Mouse (Mus musculus) gastrocnemius, postnatal 25 days (tissue): ENCODE data around the gene Plcb1. TPM values are rescaled to one million over a fixed set of nuclear protein-coding genes. Genes with fewer than 3 reads are reported as not detected.

Experiments
- DNase-seq: peaks from one replicate; pipeline ENCODE4 v3.0.0; 2022
- total RNA-seq, 2 experiments: library from RNA; stranded (reverse); gene quantifications; 1 replicate in 1 of 2; 2 replicates in 1 of 2; pipeline ENCODE4 v1.2.3; 2021

Plcb1 gene
- total RNA-seq, 2 experiments from 2014 or later, result 1.5 to 1.8 TPM

DNA sequence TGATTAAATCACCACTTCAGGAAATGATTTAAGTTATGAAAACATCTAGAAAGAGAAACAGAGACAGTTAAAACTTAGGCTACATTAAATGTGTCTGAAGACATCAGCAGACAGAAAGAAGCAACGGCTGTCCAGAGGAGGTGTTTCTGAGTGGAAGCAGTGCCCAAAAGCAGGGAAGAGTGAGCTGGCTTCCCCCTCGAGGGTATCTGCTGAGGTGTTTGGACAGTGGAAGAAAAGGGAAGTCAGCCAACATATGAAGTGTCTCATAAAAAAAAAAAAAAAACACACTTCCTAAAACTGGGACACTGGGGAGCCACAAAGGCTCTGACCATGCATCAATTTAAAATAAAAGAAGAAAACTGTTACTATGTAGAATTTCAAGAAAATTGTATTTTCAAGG lies 625.8 kb downstream of the Plcb1 start:
- no peak for DNase-seq

DNA sequence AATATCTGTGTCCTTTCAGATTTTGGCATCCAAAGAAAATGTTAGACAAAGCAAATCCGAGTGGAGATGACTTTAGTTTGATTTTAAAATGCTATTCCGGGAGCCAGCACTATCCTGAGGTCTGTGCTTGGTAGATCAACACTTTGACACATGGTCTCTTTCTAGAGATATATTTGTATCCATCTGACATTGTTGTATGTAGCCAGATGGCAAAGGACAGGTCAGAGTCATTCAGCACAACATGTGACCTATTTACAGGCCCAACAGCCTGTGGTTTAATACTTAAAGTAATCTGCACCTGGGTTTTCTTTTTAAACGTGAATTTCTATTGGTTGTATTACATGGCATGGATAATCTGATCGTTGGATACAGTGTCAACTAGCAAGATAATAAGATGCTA lies 629.3 kb downstream of the Plcb1 start:
- no peak for DNase-seq

DNA sequence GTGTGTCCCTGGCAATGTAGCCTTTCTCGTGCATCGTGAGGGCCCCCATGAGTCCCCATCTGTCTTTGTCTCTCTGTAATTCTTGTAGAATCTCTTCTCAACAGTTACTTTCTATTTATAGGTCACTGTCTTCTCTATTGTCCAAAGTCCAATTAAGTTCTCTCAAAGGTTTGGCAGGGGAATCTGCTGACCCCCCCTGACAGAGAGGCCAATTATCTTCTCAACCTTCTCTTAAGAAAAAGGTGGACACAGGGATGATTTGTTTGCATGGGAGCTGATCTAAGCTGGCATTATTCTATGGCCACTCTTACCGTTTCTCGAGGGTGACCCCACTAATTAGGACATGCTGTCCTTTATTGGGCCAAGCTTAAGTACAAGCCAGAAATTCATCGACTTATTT lies 633.4 kb downstream of the Plcb1 start:
- DNase-seq, result no peak

DNA sequence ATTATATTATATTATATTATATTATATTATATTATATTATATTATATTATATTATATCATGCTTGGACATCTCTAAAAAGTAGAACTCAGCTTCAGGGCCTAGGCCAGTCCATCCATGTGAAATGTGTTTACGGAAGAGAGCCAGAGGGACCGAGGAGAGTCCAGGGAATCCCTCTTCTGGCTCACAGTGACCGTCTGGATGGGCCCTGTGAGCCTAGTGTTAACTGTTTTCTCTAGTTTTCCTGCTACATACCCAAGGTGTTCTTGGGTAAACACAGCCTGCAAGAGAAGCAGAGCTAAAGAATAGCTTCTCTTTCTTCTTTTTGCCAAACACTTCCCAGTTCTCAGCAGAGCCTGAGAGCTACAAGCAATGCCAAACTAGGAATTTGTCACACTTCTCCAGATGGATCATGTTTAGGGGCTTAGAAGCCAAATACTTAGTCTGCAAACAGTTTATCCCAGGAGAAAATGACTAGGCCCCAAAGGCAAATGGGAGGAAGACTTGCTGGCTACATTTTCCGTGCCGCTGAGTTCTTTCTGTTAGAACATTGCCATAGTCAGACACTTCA lies 649.2 kb downstream of the Plcb1 start:
- DNase-seq, result peak; percentile 13

DNA sequence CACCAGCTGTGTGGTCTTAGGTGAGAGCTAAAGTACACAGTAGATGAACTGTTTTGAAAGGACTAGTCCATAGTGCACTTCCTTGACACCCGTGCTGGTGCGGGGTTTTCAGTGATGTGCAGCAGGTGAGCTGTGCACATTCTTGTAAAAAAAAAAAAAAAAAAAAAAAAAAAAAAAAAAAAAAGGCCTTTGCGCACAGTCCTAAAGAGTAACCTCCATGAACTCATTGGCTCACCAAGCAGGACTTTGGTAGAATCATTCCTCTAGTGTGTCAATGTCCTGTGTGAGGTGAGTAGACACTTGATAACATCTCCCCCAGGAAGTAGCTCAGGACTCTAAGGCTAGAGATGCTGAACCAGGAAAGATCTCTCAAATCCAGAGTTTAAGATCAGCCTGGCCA lies 653.2 kb downstream of the Plcb1 start:
- no peak for DNase-seq

DNA sequence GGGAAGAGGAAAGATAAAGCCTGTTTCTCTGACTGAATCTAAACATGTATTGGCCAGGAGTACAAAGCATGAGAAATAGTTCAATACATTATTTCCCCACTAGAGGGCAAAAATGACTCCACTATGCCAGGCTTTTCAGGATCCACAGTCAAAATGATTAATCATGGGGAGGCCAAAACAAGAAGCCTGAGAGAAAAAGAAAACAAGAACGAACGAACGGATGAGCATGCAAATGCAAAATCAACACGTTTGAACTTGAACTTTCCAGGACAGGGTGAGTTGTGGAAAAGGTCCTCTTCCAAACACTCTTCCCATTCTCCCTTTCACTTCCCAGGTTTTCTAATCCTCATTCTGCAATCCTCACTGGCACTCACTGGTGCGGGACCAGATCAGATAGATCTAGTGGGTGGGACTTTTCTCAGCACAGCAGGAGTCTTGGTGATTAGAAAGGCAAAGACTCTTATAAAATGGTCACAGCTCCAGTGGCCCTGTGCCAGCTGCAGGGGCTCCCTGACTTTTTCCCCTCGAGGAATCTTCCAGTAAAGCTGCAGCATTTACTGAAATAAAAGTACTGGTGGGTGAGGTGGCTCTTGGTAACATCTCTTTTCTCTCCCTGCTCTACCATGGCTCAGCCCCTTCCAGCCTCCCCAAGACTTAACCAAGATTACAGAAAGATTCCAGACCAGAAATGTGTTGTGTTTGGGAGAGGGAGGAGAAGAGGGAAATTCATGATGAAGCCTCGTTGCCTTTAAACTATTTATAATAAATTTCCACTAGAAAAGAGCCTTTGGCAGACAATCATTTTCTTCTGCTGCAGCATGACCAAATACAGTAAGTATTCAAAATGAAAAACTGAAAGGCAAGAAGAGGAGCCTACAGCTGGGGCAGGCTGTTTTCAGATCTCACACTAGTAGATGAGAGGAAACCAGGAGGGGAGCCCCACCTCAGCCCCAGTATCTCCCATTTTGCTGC lies 654.0 kb downstream of the Plcb1 start:
- DNase-seq, result no peak

DNA sequence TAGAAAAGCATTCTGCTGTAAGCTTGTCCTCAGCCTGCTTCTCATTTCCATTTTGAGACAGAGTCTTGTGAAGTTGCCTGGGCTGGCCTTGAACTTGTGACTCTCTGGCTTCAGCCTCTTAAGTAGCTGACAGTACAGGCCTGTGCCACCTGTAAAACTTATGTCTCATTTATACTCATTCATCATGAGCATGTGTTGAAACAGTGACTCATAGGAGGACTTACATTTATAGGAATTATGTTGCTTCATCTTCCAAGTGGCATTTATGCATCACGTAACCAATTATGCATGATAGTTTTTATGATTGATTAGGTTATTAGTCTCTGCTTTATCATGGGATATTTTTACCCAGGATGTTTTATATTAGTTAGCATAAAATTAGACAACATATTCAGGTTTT lies 667.7 kb downstream of the Plcb1 start:
- DNase-seq, result no peak

DNA sequence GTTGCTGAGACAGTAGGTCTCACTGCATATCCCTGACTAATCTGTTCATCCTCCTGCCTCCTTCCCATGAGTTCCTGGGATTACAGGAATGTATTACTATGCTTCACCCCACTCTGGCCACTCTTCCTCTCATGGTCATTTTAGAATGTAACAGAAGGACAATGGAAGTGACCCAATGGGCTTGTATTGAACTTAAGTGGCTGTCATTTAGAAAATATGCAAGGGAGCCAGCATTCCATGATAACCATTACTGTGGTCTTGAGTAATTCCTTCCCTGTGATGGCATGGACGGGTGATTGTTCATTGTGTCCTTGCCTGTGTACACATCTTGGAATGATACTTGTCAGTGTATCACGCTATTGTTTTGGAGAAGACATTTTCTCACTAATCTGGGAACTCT lies 668.1 kb downstream of the Plcb1 start:
- no peak for DNase-seq

DNA sequence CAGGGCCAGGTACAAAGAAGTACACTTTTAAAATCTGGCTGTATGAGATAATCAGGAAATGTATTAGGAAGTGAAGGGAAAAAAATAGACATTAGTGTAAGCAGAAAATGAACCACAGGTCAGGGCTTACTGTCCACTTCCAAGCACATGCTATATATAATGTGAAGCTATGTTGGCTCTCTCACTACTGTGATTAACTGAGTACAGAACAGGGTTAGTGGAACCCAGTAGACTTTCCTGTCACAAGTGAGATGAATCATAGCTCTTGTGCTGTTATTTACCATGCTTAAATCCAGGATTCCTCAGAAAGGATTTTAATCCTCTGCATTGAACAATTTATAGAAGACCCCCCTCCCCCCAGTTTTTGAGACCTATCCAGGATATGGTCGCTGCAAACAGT lies 668.6 kb downstream of the Plcb1 start:
- DNase-seq, result no peak

DNA sequence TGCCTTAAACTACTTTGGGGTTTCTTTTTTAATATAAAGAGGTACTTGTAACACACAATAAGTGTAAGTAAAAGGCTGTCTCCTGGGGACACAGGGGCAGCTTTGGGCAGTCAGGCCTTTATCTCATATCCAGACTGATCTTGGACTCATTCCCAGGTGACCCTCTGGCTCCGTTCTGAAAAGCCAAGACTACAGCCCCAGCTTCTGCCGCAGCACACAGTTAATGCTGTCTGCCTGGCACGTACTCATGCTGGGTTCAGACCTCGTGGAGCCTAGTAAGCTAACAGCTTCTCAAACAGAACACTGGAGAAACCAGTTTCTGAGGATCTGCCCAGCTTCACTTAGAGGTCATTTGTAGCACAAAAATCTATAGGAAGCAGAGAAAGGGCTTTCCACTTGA lies 682.0 kb downstream of the Plcb1 start:
- DNase-seq, result no peak

DNA sequence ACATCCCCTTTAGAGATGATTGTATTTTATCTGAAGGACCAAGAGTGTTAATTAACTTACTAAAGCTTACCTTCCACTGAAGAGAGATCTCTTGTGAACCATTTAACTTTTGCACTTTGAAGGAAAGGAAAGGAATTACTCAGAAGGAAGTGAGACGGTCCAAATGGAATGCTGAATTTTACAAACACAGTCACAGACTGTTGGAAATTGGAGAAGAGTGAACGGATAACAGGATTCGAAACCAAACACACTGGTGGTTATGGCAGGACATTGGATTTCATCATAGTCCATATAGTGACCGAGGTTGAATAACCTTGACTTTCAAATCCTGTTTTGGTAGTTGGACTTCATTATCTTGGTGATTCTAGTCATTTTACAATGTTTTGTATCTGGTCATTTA lies 688.2 kb downstream of the Plcb1 start:
- DNase-seq, result no peak

DNA sequence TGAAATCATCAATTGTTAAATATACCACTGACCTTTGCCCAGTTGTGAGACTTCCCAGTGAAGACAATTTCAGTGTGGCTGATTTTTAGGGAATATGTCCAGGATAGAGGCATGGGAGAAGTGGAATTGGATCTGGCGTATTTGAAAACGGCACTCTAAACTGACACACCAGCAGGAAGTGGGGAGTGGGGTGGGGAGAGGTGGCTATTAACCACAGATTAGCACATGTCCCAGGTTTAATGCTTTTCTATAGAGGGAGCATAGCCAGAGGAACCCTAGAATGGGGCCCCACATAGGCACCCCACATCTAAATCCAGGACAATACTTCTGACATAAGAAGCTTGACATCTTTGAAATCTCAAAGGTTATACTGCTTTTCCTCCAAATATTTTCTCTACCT lies 699.4 kb downstream of the Plcb1 start:
- no peak for DNase-seq

DNA sequence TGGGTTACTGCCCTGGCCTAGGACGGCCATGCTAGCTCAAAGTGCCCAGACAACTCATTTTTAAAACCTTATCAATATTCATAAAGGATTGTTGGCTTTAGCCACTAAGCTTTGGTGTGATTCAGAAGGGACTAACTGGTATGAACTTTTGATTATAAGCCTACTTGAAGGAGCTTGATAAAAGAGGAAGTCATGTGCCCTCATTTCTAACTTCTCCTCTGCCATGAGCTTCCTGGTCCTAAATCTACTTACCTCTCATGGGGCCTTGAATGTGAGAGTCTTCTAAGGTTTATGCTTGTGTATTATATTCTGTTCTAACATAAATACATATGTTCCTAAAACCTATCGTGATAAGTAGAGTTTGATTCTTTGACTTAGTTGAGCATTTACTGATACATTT lies 702.4 kb downstream of the Plcb1 start:
- DNase-seq, result no peak

DNA sequence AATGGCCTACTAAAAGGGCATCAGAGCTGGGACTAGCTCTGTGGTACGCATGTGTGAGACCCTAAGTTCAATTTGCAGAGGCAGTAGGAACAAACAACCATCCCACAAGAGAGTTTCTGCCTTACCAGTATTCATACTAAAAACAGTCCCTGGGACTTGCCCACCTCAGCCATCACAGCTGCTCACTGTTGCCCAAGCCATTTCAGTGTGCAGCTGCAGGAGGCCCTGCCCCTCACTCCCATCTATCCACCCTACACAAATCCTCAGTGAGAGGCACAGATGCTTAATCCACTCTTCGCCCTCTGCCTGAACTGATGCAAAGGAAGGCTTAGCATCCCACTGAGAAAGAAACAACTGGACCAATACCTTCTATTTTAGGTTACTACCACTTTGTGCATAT lies 703.3 kb downstream of the Plcb1 start:
- no peak for DNase-seq

DNA sequence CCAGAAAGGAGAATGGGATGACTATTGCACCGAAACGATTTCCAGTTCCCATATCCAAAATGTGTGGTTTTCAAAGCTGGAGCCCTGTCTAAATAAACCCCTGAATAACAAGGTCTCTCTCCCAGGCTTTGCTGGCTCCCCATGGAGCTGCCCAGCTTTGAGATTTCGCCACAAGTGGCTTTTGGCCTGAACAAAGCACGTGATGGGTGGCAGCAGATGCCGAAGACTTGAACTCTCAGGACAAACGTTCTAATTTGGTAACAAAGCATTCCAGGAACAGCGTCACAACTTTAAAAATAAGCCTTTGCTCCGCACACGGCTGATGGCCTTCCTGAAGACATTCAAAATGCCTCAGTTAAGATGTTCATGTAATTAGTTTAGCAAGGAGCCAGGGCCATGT lies 706.9 kb downstream of the Plcb1 start:
- no peak for DNase-seq

DNA sequence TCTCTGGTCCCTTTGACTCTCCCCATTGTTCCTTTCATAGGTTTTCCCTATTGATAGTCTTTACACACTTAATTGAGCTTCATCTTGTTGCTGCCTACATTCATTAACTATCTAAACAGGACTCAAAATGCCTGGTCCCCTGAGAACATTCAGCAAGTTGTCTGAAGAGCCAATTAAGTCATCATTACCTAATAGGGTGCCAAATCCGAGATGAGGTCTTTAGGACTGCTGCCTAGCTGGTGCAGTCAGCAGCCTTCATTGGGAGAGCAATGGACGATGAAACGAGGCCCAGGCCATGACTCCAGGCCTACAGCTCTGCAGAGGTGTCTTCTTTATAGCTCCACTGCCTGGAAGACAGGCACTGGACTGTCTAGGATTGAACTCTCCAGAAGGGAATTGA lies 710.7 kb downstream of the Plcb1 start:
- no peak for DNase-seq

DNA sequence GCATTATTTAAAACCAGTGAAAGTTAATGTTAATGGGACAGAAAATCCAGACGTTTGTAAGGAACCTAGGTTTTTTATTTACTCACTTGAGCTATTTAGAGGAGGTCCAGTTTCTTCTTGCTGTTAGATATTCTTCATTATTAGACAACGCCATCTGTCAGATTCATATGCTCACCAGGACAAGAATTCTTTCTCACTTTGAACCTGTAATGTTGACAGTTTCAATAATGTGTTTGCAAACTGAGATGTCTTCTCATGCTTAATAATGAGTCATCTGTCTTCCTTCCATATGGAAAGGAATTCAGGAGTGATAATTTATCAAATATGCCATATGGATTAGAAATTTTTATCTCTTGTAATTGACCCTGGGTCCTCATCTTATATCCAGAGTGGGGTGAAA lies 711.4 kb downstream of the Plcb1 start:
- DNase-seq, result no peak

DNA sequence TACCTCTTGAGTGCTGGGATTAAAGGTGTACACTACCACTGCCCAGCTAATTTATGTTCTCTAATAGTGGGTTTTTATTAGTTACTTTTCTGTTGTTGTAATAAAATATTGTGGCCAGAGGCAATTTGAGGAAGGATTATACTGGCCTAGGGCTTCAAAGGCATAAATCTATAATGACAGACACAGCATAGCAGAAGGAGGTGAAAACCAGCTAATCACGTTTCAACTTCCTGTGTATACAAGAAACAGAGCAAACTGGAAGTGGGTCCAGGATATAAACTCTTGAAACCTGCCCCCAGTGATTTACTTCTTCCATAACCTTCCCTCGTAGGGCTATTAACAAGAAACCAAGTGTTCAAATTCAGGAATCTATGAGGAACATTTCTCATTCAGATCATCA lies 715.0 kb downstream of the Plcb1 start:
- DNase-seq, result no peak

DNA sequence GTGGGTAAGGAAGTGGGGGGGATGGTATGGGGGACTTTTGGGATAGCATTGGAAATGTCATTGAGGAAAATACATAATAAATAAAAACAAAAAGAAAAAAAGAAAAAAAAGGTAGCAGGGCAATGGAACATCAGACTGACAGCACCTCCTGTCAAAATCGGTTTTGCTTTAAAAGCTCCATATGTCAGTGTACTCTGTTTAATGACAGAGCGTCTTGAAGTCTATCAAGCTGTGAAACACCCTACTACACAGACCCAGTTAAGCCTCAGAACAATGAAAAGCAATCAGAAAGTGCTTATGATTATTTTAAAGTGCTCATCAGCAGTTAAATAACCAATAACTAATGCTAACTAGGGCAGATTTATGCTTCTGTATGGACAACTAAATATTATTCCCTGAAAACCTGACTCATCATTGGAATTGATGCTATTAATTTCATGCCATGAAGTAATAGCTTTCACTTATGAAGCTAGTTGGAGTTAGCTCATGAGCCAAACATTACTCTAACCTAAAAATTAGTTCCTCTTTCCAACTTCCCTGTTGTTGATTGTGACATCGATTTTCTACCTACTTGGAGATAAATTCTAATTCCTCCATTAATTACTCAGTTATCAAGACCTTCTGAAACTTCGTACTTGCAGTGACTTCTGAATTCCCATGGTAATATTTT lies 717.6 kb downstream of the Plcb1 start:
- DNase-seq, result no peak

DNA sequence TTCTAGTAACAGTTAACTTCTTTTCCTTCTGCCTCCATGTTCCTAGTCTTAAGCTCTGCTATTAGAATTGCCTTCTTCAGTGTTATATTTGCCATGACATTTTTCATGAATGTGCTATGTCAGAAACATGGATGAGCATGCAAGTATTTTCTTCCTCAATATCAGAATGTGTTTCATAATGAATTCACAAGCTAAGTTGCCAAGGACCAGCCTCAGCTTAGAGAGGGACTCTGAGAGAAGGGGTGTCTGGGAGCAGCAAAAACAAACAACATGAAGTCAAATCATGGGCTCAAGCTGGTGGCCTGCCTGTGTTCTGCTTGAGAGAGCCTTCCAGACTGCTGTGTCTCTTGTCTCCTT lies 718.1 kb downstream of the Plcb1 start:
- no peak for DNase-seq

DNA sequence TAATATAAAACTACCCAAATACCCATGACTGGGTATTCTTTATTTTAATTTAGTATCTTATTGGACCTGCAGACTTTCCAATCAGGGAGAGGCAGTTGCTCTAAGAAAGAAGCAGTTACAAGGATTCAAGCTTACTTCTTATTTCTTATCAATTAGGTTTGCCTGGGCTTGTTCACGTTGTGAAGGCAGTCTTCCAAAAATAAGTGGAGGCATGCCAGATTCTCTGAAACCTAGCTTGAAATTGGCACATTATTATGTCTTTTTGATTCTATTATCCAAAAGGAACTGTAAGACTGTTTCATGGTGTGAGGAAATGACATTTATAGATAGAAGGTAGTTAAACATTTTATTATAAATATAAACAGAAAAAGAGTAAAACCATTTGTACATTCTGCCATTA lies 721.2 kb downstream of the Plcb1 start:
- no peak for DNase-seq

DNA sequence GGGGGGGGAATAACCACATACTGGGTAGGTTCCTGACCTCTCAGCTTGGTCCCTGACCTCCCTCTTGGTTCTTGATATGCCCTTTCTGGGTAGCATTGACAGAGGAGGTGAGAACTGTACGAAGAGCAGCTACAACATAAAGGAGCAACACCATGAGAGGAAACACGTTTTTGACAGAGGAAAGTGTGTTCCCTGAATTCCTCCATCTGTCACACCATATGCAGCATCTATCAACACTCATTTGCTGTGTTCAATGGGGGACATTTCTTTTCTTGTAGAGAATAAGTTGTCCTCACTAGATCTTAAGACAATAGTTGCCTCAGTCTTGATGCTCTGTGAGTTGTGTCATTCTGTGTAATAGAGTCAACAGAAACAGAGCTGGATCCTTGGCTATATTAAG lies 733.1 kb downstream of the Plcb1 start:
- no peak for DNase-seq
